Mouse (Mus musculus) olfactory bulb, adult 2 months (tissue): Measurements from ENCODE around the gene Fahd1.
A peak's percentile ranks its signal among the peaks of the same experiment; 100 is the strongest.

Source experiments
- CTCF ChIP-seq: fragments of 200-500 bp; IDR thresholded peaks from 2 replicates; pipeline ENCODE4 v1.5.1; 2012; ENCODE audit warnings: low read depth, mild to moderate bottlenecking, low read length, moderate library complexity; ENCODE audit not compliant: insufficient read depth
- POLR2A ChIP-seq: fragments of 200-500 bp; IDR thresholded peaks from 2 replicates; pipeline ENCODE4 v1.6.1; 2012; ENCODE audit warnings: mild to moderate bottlenecking, low read depth, low read length, moderate library complexity; ENCODE audit not compliant: insufficient read depth

DNA sequence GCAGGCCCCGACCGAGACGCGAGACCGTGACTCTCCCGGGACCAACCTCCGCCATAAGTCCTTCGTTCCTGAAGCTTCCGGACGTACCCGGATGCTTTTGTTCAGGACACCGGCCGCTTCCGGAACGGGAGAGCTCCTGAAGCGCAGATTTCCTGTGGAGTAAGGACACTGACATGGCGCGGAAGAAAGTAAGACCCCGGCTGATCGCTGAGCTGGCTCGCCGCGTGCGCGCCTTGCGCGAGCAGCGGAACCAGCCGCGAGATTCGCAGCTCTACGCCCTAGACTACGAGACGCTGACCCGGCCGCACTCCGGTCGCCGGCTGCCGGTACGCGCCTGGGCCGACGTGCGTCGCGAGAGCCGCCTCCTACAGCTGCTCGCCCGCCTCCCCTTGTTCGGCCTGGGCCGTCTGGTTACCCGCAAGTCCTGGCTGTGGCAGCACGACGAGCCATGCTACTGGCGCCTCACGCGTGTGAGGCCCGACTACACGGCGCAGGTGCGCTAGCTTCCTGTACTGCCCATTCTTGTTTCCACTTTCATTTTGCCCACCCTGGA is 44.9 kb upstream of the Fahd1 start, which contains the start of the genes Eme2 and Mrps34:
- TF ChIP-seq POLR2A (peak; percentile 56; the same call in 1 of the 2 replicates), CTCF (0 out of 2 replicates have a peak, but pooled peaks have one; percentile 2)
